Mouse (Mus musculus) induced T-regulatory cell, adult 2 months (primary cell): ENCODE measurements around the gene Reep3.
A peak's percentile ranks its signal among the peaks of the same experiment; 100 is the strongest.
"Not testable (repeated sequence)": the region's sequence is repeated elsewhere in the genome, so short reads cannot be mapped to it uniquely, and the experiment has no call there.

ENCODE experiments used
- DNase-seq: peaks from one replicate; pipeline ENCODE4 v3.0.0-alpha.2; 2012; ENCODE audit warnings: low read depth

Gene Reep3

DNA sequence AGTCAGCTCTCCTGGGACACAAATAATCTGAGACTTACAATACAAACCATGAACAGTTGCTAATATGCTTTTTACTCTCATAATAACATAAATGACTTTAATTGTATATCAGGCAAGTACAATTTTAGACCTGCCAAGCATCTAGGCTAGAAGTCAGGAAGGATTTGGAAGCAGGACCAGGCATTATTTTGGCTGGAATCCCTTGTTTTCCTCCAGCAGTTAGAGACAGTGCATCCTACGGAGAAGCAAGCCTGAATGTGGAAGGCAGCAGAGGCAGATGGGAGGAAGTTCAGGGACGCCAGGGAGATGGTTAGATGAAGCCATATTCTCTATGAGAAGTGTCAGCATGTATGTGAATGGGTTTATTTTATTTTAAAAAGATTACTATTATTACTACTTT lies 79.4 kb downstream of the Reep3 start:
- no peak for DNase-seq

DNA sequence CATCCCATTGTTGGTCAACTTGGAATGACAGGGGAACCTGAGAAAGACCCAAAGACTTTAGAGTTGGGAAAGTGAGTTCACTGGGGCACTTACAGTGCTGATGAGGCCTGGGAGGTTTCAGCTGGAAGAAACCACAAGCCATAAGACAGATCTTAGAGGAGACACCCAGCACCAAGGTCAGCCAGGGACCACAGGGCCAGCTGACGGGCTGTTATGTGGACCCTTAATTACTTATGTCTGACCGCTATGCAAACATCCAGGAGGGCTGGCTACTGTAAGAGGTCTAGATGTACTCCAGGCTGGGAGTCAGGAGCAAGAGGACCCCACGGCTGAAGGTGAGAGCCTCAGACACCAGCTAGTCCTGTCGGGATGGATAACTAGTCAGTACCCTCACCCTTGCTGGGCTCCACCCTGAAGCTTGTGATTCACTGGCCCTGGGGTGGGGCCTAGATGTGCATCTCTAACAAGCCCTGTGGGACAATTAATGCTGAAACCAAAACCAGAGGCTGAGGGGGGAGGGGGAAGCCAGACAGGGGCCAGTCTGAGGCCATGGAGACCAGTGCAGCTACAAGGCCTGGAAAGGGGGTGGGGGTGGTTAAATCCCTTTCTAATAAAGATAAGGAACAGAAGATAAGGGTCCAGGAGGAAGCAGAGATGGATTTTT lies 80.0 kb downstream of the Reep3 start:
- DNase-seq, result no peak

DNA sequence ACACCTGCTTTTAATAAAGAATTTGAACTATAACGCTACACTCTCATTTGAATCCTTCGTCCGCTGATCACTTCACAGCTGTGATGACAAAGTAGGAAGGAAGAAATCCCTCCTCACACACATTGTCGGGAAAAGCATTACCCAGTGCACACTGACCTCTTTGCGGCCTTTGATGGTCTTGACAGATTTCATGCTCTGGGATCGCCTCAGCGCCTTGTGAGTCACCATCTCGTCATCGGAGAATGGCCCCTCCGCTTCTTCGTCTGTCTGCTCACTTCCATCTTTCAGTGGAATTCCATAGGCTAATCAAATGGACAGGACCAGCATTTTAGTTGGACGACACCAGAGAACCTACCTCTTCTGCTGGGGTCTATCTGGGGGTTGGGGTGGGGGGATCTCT lies 82.0 kb downstream of the Reep3 start:
- DNase-seq, result no peak

- DNase-seq, result no peak
Observed at GRCm38 (mm10) chr10:67010521-67010920, 86.2 kb downstream of the Reep3 start.

- DNase-seq, result peak; percentile 73
Observed at GRCm38 (mm10) chr10:67004527-67005042, 92.2 kb downstream of the Reep3 start.

DNA sequence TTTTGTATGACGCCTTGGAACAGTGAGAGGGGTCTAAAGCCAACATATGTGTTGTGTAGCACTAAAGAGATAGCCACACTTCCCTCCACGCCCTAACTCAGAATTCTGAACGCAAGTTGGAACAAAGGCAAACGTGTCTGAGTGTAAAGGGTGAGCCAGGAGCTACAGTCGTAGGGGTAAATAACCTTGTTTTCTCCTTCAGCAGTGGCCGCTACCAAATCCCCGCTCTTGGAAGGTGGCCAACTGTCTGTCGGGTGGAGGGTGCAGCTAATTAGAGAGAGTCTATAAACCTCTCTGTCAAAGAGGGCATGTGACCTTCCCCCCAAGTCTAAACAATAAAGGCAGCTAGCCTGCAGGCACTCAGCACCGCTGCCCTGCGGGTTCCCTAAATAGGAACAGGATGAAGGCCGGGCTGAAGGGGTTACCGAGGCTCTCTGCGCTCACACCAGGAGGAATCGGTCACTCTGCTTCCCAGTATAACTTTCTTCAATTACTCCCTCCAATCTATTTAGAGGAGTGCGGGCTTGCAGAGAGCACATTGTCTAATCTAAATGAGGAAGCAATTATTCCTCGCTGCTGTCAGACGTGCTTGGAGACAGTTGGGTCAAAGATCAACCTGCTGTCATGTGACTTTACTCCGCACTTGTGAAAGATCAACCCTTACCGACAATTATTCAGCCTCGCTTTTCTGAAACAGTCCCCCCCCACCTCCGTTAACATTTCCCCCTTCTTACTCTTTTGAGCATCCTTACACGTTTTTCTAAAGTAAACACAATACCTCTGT lies 92.8 kb downstream of the Reep3 start:
- no peak for DNase-seq

GRCm38 (mm10) chr10:67003009-67003742 lies 93.6 kb downstream of the Reep3 start:
- peak; percentile 24 for DNase-seq

- no peak for DNase-seq
Observed at GRCm38 (mm10) chr10:67002207-67003008, 94.3 kb downstream of the Reep3 start.

- not testable (repeated sequence) for DNase-seq
Observed at GRCm38 (mm10) chr10:67000958-67001615, 95.7 kb downstream of the Reep3 start.

DNA sequence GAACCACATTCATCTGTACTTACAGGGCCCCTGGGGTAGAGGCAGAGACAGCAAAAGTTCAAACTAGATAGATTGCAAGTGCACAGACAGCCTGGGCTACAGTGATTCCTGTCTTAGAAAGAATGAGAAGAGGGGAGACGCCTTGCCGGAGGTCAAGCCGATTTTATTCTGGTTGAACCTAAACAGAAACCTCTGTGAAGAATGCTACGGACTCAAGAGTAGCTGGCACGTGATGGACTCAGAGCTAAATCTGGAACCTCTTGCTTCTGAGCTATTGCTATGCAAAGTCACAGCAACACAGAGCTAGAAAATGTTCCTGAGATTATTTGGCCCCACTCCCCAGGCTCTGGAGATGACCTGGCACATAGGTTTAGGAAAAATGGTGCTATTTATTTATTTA lies 96.6 kb downstream of the Reep3 start:
- no peak for DNase-seq

DNA sequence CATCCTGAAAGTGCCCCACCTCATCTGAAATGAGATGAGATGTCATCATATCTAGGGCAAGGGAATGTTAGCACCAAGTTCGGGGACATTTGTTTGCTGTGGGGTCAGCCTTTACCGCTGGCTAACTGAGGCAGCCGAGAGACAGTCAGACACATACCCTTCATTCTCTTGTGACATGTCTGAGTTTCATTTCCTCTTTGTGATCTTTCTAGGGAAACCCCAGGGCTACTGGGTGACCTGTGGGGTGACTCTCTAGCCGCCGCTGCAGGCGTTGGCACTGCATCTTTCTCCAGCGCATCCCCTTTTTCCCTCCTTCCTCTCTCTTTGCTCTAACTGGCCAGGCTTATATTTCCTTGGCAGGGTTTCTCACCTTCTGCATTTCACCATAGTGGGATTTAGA lies 98.0 kb downstream of the Reep3 start:
- DNase-seq, result peak; percentile 29

DNA sequence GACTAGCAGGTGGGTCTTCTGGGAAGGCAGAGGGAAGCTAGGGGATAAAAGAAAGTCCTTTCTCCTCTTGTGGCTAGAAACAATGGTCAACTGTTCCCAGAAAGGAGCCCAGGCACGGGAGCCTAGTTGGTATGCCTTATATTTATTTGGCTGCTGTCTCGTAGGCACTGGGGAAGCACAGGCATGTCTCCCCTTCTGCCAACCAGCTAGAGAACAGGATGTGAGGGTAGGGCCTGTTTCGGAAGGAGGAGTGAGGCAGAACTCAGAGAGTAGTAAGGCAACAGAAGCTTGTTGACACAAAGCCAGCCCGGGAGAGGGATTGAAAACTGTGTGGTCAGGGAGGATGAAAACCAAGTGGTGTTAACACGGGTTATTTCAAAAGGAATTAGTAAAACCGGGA lies 101.6 kb downstream of the Reep3 start:
- DNase-seq, result peak; percentile 27

DNA sequence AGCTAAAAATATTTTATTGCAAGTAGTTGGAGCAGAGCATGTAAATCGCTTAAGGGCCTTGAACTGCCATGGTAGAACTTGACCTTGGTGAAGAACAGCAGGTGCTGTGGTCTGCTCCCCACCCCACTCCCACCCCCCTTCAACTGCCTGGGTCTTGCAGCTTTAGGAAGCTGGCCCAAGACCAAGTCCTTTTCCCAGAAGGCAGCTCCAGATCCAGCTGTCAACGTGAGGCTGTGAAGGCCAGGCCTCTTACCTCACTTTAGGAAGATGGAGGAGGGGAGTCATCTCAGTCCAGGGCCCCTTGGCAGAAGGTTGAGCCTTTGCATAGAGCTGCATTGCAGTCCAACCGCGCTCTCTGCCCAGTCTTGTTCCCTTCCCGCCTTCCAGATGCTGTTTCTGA lies 102.3 kb downstream of the Reep3 start:
- no peak for DNase-seq

DNA sequence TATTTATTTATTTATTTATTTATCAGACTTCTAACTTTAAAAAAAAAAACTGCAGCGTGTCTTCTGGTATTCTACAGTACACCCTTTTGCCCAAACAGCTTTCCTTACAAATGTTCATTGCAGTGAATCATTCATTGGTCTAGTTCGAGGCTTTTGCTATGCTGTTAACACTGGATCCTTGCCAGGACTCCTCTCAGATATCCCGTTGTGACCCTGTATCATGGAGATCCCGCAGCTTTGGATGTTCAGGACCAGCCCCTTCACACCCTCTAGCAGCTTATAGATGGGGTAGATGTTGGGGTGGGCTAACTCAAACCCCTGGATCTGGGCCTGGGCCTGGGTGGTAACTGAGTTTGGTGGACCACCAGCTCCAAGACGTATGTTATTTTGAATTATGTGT lies 104.2 kb downstream of the Reep3 start:
- no peak for DNase-seq

GRCm38 (mm10) chr10:66990506-66990905 lies 106.2 kb downstream of the Reep3 start:
- DNase-seq, result no peak

DNA sequence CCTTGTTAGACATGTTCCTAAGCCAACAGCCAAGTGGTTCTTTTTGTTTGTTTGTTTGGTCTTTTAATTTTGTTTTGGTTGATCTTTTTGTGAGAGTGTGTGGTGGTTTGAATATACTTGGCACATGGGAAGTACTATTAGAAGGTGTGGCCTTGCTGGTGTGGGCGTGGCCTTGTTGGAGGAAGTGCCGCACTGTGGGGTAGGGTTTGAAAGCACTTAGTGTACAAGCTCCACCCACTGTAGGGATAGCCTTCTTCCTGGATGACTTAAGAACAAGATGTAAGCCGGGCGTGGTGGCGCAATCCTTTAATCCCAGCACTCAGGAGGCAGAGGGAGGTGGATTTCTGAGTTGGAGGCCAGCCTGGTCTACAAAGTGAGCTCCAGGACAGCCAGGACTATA lies 113.7 kb downstream of the Reep3 start:
- no peak for DNase-seq

- no peak for DNase-seq
Observed at GRCm38 (mm10) chr10:66978215-66978614, 118.5 kb downstream of the Reep3 start.

DNA sequence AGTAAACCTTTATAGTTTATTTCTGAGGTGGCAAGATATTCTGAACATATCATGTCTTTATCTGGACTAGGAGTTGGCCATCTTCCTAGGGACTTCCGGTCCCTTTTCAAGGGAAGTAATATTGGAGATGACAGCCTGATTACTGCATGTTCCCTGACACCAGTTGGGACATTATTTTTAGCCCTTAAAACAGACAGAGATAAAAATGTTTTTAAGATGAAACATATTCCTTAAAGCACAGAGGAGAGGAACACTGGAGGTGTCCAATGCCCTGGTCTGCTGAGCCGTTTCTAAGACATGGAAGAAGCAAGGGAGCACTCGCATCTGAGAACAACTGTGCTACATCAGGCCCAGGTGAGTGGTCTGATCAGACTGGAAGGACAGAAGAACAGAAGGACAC lies 119.7 kb downstream of the Reep3 start:
- DNase-seq, result no peak

DNA sequence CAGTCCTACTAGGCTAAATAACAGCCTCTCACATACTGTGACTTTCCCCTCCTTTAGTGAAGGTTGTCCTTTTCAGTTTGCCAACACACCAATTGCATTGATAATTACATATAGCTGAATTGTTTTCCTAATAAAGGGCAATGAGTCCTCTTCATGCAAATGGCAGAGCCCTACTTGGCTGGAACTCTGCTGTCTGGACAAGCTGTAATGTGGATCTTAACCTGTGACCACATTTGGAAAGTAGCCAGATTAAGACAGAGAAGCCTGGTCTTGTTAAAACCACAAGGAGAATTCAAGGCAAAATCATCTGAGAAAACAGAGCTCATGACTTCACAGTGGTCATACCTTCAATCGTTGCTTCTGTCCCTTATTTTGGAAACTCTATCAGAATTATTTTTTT lies 121.3 kb downstream of the Reep3 start:
- DNase-seq, result no peak

GRCm38 (mm10) chr10:66974417-66974816 lies 122.3 kb downstream of the Reep3 start:
- no peak for DNase-seq

DNA sequence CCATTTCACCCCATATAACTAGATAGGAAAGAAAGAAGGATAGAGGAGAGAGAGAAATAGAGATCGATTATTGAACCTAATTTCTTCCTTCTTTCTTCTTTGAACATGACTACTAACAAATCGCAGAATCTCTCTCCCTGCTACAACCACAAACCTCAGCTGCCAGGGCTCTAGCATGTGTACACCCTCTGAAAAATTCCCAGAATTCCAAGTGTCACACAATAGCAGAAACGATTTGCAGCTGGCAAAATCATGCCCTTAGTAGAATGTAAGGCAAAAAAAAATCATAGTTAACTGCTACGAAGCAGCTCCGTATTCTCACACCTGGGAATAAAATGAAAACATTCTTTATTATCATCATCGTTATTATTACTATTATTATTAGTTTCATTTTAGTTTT lies 122.9 kb downstream of the Reep3 start:
- DNase-seq, result no peak
